Mouse (Mus musculus): ENCODE measurements around the gene Grn. TPM values are rescaled to one million over a fixed set of nuclear protein-coding genes. Genes with fewer than 3 reads are reported as not detected.
"Not testable (repeated sequence)": the region's sequence is repeated elsewhere in the genome, so short reads cannot be mapped to it uniquely, and the experiment has no call there.

Grn gene
- 100 to 1,000 TPM; 161 to 189 TPM for total RNA-seq (2021)
- long read RNA-seq, experiment 1, transcript Grn-201 (13 exons, 2,340 nt): major isoform, 99 of 215 reads
- long read RNA-seq, experiment 1, partial matches to known transcripts: 90 of 215 reads
- long read RNA-seq, experiment 1, other reads (novel, unspliced or antisense): 26 of 215 reads
- long read RNA-seq, experiment 2, transcript Grn-201 (13 exons, 2,340 nt): major isoform, 81 of 111 reads
- long read RNA-seq, experiment 2, partial matches to known transcripts: 21 of 111 reads
- long read RNA-seq, experiment 2, other reads (novel, unspliced or antisense): 9 of 111 reads

- DNase-seq: peak; percentile 91
Measured at GRCm38 (mm10) chr11:102430121-102431017, at the start of gene Grn. Gene Grn, plus strand, starts transcription at chr11:102430315.

- DNase-seq: no peak
Measured at GRCm38 (mm10) chr11:102381341-102382100, 48.6 kb upstream of the Grn start.

GRCm38 (mm10) chr11:102382794-102383193 lies 47.3 kb upstream of the Grn start:
- DNase-seq: no peak

- no peak for DNase-seq
Measured at GRCm38 (mm10) chr11:102383365-102384136, 46.6 kb upstream of the Grn start.

- no peak for DNase-seq
Measured at GRCm38 (mm10) chr11:102384418-102384817, 45.7 kb upstream of the Grn start.

GRCm38 (mm10) chr11:102385075-102385474 lies 45.0 kb upstream of the Grn start:
- no peak for DNase-seq

- DNase-seq: no peak
Measured at GRCm38 (mm10) chr11:102386121-102386520, 44.0 kb upstream of the Grn start.

GRCm38 (mm10) chr11:102389436-102389835 lies 40.7 kb upstream of the Grn start:
- DNase-seq: not testable (repeated sequence)

- no peak for DNase-seq
Measured at GRCm38 (mm10) chr11:102392441-102393237, 37.5 kb upstream of the Grn start.

- peak; percentile 95 for DNase-seq
Measured at GRCm38 (mm10) chr11:102393238-102393634, 36.9 kb upstream of the Grn start, which contains the start of gene Rundc3a. Gene Rundc3a, plus strand, starts transcription at chr11:102393403.

GRCm38 (mm10) chr11:102393719-102394420 lies 36.2 kb upstream of the Grn start:
- peak; percentile 25 for DNase-seq

GRCm38 (mm10) chr11:102394421-102395124 lies 35.5 kb upstream of the Grn start:
- peak; percentile 51 for DNase-seq

- no peak for DNase-seq
Measured at GRCm38 (mm10) chr11:102395250-102395649, 34.9 kb upstream of the Grn start.

- no peak for DNase-seq
Measured at GRCm38 (mm10) chr11:102396263-102396662, 33.9 kb upstream of the Grn start.

GRCm38 (mm10) chr11:102396671-102397141 lies 33.4 kb upstream of the Grn start:
- DNase-seq: no peak

- DNase-seq: peak; percentile 32
Measured at GRCm38 (mm10) chr11:102398007-102398825, 31.9 kb upstream of the Grn start.

- no peak for DNase-seq
Measured at GRCm38 (mm10) chr11:102399107-102399506, 31.0 kb upstream of the Grn start.

GRCm38 (mm10) chr11:102399610-102400072 lies 30.5 kb upstream of the Grn start:
- peak; percentile 24 for DNase-seq
